Mouse (Mus musculus) cerebellum, adult 2 months (tissue): Measurements from ENCODE around the gene Myo10. TPM values are rescaled to one million over a fixed set of nuclear protein-coding genes. Genes with fewer than 3 reads are reported as not detected.

Experiments
- DNase-seq, 2 experiments: peaks; one replicate each; pipeline ENCODE4 v3.0.0; 2021
- H3K27ac ChIP-seq: fragments of 200-500 bp; 2 replicates; pipeline ENCODE4 v1.5.1; 2012; ENCODE audit warnings: low read length, control low read depth, inconsistent platforms; ENCODE audit not compliant: insufficient read depth
- H3K27me3 ChIP-seq: fragments of 200-500 bp; 2 replicates; pipeline ENCODE4 v1.6.1; 2012; ENCODE audit warnings: inconsistent platforms, mild to moderate bottlenecking, low read length, moderate library complexity; ENCODE audit not compliant: control insufficient read depth, insufficient read depth
- H3K4me1 ChIP-seq: fragments of 200-500 bp; 2 replicates; pipeline ENCODE4 v1.6.1; 2011; ENCODE audit warnings: low read length; ENCODE audit not compliant: control insufficient read depth, insufficient read depth
- H3K4me3 ChIP-seq: fragments of 200-500 bp; replicated peaks from 2 replicates; pipeline ENCODE3; 2011; ENCODE audit warnings: mild to moderate bottlenecking, low read depth, low read length, control low read depth; ENCODE audit not compliant: insufficient read depth
- CTCF ChIP-seq: fragments of 200-500 bp; IDR thresholded peaks from 2 replicates; pipeline ENCODE4 v1.5.1; 2011; ENCODE audit warnings: low read depth, mild to moderate bottlenecking, control low read depth, low read length, moderate library complexity, borderline replicate concordance; ENCODE audit not compliant: insufficient read depth
- POLR2A ChIP-seq: fragments of 200-500 bp; IDR thresholded peaks from 2 replicates; pipeline ENCODE4 v1.6.1; 2011; ENCODE audit warnings: low read length, control low read depth, borderline replicate concordance; ENCODE audit not compliant: insufficient read depth
- WGBS: fragments of 180-500 bp; shearing (Covaris S2); methylation state at CpG from one replicate; pipeline ENCODE4 v1.1.7; 2018; 5-methylcytosine and 5-hydroxymethylcytosine counted together
- polyA plus RNA-seq: library from polyadenylated mRNA; depleted of rRNA; stranded (reverse); fragments of >200 nt; gene quantifications from 2 replicates; pipeline ENCODE4 v1.2.3, GENCODE M21; 2012

The Myo10 gene
- polyA plus RNA-seq, 1 experiment = 30.0 TPM

DNA sequence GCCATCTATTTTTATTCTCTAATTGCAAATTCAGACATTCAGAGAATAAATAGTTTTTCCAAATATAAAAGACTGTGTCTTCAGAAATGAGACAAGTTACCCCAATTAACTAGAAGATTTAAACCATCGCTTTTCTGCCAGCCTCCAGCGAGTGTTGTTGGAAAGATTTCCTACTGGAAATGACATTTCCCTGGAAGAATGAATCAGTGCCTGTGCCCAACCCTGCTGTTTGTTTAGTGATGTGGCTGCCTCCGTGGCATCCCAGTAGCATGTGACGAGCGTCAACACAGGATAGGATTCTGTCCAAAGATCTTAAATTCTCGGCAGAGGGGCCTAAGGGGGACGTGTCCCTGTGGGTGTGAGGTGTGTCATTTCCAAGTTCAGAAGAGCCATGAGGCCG, 179.9 kb downstream of the Myo10 start:
- WGBS = 42% methylated on average over 8 of the region's 8 CpGs

DNA sequence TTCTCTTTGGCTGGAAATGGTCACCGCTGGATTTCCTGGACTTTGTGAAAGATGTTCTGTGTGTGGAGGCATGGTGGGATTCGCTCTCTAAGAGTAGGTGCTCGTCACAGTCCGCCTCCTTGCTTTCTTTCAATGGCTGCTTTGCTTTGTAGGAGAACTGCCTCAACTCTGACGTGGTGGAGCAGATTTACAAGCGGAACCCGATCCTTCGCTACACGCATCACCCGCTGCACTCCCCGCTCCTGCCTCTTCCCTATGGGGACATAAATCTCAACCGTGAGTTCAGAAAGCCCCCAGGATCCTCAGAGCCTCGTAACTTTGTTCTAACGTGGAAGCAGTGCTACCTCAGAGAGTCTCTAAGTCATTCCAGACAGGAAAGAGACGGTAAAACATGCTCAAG, 180.8 kb downstream of the Myo10 start:
- WGBS = 90% methylated on average over 15 of the region's 15 CpGs
- no peak overlapping the region for H3K4me3 ChIP-seq
- no peak for TF ChIP-seq CTCF
- TF ChIP-seq POLR2A = no peak

More for the DNA sequence above, 179.9 kb downstream of the Myo10 start:
- DNase-seq = no peak
- Histone ChIP-seq H3K27me3 (no peaks in the 10 kb centered on the region), H3K4me1 (no peaks in the 10 kb centered on the region), H3K4me3 (no peak overlapping the region), H3K27ac (no peak overlapping the region)
- TF ChIP-seq CTCF (no peak), POLR2A (no peak)

GRCm38 (mm10) chr15:25805336-25806110, 183.2 kb downstream of the Myo10 start:
- no peak overlapping the region for H3K27ac ChIP-seq
- no peaks in the 10 kb centered on the region for H3K4me1 ChIP-seq
- H3K4me3 ChIP-seq = no peak overlapping the region
- TF ChIP-seq CTCF (peak; percentile 91), POLR2A (no peak)
- WGBS = 77% methylated on average over 21 of the region's 21 CpGs
- peak; percentile 69 to 79 for DNase-seq
- H3K27me3 ChIP-seq = no peaks in the 10 kb centered on the region

More for the DNA sequence above, 180.8 kb downstream of the Myo10 start:
- Histone ChIP-seq H3K4me1 (no peaks in the 10 kb centered on the region), H3K27me3 (no peaks in the 10 kb centered on the region), H3K27ac (no peak overlapping the region)
- no peak for DNase-seq

- H3K27me3 ChIP-seq = no peaks in the 10 kb centered on the region
- H3K27ac ChIP-seq = no peak overlapping the region
- H3K4me3 ChIP-seq = no peak overlapping the region
- WGBS = 95% methylated on average over 17 of the region's 17 CpGs
- no peak for TF ChIP-seq CTCF
- no peak for TF ChIP-seq POLR2A
- no peaks in the 10 kb centered on the region for H3K4me1 ChIP-seq
- no peak for DNase-seq
Measured at GRCm38 (mm10) chr15:25806363-25806762, 184.0 kb downstream of the Myo10 start.

DNA sequence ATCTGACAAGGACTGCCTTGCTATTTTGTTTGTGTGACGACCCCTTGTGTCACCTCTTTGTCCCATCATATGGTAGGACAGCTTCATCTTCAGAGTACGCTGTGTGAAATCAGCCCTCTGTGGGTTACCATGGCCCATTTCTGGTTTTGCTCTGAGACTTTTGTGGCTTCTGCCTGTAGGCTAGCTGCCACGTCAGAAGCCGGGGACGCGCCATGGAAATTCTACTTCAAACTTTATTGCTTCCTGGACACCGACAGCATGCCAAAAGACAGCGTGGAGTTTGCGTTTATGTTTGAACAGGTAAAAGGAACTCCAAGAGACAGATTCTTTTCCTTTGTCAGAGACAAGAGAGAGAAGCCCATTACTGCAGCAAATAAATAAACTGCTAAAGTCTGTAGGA, 184.6 kb downstream of the Myo10 start:
- 93% methylated on average over 9 of the region's 9 CpGs for WGBS
- Histone ChIP-seq H3K4me3 (no peak overlapping the region), H3K27ac (no peak overlapping the region), H3K27me3 (no peaks in the 10 kb centered on the region), H3K4me1 (no peaks in the 10 kb centered on the region)
- TF ChIP-seq POLR2A (no peak), CTCF (no peak)
- no peak for DNase-seq

GRCm38 (mm10) chr15:25808677-25809460, 186.5 kb downstream of the Myo10 start:
- Histone ChIP-seq H3K27ac (no peak overlapping the region), H3K4me3 (no peak overlapping the region), H3K27me3 (no peaks in the 10 kb centered on the region), H3K4me1 (no peaks in the 10 kb centered on the region)
- 87% methylated on average over 20 of the region's 20 CpGs for WGBS
- no peak for DNase-seq
- TF ChIP-seq CTCF (no peak), POLR2A (no peak)

DNA sequence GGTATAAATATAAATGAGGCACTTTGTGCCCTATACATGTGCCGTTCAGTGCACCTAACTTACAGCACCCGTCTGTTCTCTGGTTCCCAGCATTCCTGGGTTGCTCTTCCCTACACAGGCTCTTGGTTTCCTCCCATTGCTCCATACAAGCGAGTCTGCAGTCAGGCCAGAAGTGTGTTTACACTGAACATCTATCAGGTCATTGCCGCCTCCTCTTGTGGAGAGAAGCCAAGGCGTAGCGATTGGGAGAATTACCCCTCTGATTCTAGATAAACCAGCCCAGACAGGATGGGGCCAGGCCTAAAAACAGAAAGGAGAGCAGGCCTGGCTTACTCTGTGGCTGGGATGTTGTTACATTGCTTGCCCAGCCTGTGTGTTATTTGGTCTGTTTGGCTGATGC, 187.3 kb downstream of the Myo10 start:
- DNase-seq = no peak
- Histone ChIP-seq H3K4me3 (no peak overlapping the region), H3K4me1 (no peaks in the 10 kb centered on the region), H3K27me3 (no peaks in the 10 kb centered on the region), H3K27ac (no peak overlapping the region)
- 91% methylated on average over 6 of the region's 6 CpGs for WGBS
- TF ChIP-seq CTCF = no peak
- no peak for TF ChIP-seq POLR2A

DNA sequence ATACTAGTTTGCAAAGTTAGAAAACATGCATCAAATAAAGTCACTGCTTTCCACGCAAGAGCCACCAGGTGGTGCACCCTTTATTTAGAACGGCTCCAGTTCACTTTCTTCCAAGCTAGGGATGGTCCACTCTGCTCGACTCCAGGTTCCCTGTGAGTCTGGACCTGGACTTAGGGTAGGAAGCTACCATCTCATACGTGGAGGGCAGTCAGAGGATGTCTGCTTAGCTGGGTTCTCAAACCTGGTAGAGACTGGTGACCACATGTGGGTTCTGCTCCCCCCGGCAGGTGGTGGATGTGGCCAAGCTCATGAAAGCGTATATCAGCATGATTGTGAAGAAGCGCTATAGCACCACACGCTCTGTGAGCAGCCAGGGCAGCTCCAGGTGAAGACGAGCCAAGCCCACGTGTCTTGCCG, 189.5 kb downstream of the Myo10 start:
- Histone ChIP-seq H3K27ac (no peak overlapping the region), H3K27me3 (no peaks in the 10 kb centered on the region), H3K4me3 (no peak overlapping the region), H3K4me1 (no peaks in the 10 kb centered on the region)
- TF ChIP-seq POLR2A (no peak), CTCF (no peak)
- DNase-seq = no peak
- WGBS = 84% methylated on average over 11 of the region's 11 CpGs
